Mouse (Mus musculus) forebrain, embryonic 16.5 days (tissue): Measurements from ENCODE around the gene Ldlrad2. TPM values are rescaled to one million over a fixed set of nuclear protein-coding genes. Genes with fewer than 3 reads are reported as not detected.
"Not testable (repeated sequence)": the region's sequence is repeated elsewhere in the genome, so short reads cannot be mapped to it uniquely, and the experiment has no call there.

ENCODE experiments used
- ATAC-seq: fragments of 200-750 bp; cut with Nextera tagmentation; 2 replicates; pipeline ENCODE4 v1.8.0; 2017; ENCODE audit warnings: mild to moderate bottlenecking, moderate library complexity
- H3K27ac ChIP-seq: fragments of 300-500 bp; sonication (generic); 2 replicates; pipeline ENCODE4 v1.5.1; 2014; ENCODE audit warnings: low read length, control low read depth
- H3K27me3 ChIP-seq: fragments of 300-500 bp; sonication (generic); replicated peaks from 2 replicates; pipeline ENCODE4 v1.6.1; 2014; ENCODE audit warnings: low read length; ENCODE audit not compliant: control insufficient read depth, insufficient read depth
- H3K36me3 ChIP-seq: fragments of 300-500 bp; sonication (generic); 2 replicates; pipeline ENCODE4 v1.6.1; 2014; ENCODE audit not compliant: control insufficient read depth, insufficient read depth
- H3K4me1 ChIP-seq: fragments of 300-500 bp; sonication (generic); replicated peaks from 2 replicates; pipeline ENCODE4 v1.6.1; 2014; ENCODE audit warnings: low read length; ENCODE audit not compliant: control insufficient read depth, insufficient read depth
- H3K4me2 ChIP-seq: fragments of 300-500 bp; sonication (generic); 2 replicates; pipeline ENCODE4 v1.6.1; 2014; ENCODE audit warnings: mild to moderate bottlenecking, low read length, control low read depth
- H3K4me3 ChIP-seq: fragments of 300-500 bp; sonication (generic); replicated peaks from 2 replicates; pipeline ENCODE4 v1.5.1; 2014; ENCODE audit warnings: mild to moderate bottlenecking, low read length, control low read depth
- H3K9ac ChIP-seq: fragments of 300-500 bp; sonication (generic); replicated peaks from 2 replicates; pipeline ENCODE4 v1.6.1; 2014; ENCODE audit warnings: low read depth, low read length, control low read depth
- H3K9me3 ChIP-seq: fragments of 300-500 bp; sonication (generic); 2 replicates; pipeline ENCODE4 v1.6.1; 2016; ENCODE audit warnings: low read length; ENCODE audit not compliant: control insufficient read depth
- WGBS: fragments of 180-500 bp; shearing (Covaris S2); extraction: QIAGEN DNeasy Blood & Tissue Kit; methylation state at CpG from one replicate; pipeline ENCODE4 v1.1.7; 2014; 5-methylcytosine and 5-hydroxymethylcytosine counted together
- polyA plus RNA-seq: library from polyadenylated mRNA; unstranded; fragments of >200 nt; fragmentation: Nextera tagmentation; extraction: Ambion mirVana; gene quantifications from 2 replicates; pipeline ENCODE4 v1.2.1, GENCODE M21; 2015

Ldlrad2 gene
- polyA plus RNA-seq, 1 experiment from 2014 or later = not detected

- Histone ChIP-seq H3K9ac (peak overlapping the region; percentile 88), H3K9me3 (no peaks in the 10 kb centered on the region), H3K27ac (peak overlapping the region; percentile 100), H3K4me2 (peak overlapping the region; percentile 96), H3K4me3 (peak overlapping the region; percentile 97), H3K4me1 (peaks cover 21% of the 10 kb centered on the region), H3K27me3 (no peaks in the 10 kb centered on the region), H3K36me3 (no peaks in the 10 kb centered on the region)
- WGBS = 4% methylated on average over 40 of the region's 40 CpGs
- ATAC-seq = no peak; the same call in 1 of the 2 replicates
Observed at GRCm38 (mm10) chr4:137594496-137595270, 20.3 kb upstream of the Ldlrad2 start.

- peak; percentile 95 for ATAC-seq
- peaks cover 17% of the 10 kb centered on the region for H3K4me1 ChIP-seq
- WGBS = under 1% methylated on average over 92 of the region's 92 CpGs
- H3K4me3 ChIP-seq = peak within 1 kb of the TSS; percentile 97
- peak within 1 kb of the TSS; percentile 100 for H3K27ac ChIP-seq
- H3K36me3 ChIP-seq = no peaks in the 10 kb centered on the region
- H3K27me3 ChIP-seq = no peaks in the 10 kb centered on the region
- no peaks in the 10 kb centered on the region for H3K9me3 ChIP-seq
- peak within 1 kb of the TSS; percentile 96 for H3K4me2 ChIP-seq
- peak within 1 kb of the TSS; percentile 88 for H3K9ac ChIP-seq
Observed at GRCm38 (mm10) chr4:137593601-137594495, 19.5 kb upstream of the Ldlrad2 start, which contains the start of gene Usp48. Gene Usp48, plus strand, starts transcription at chr4:137593755.

- Histone ChIP-seq H3K27ac (no peak overlapping the region), H3K9me3 (no peaks in the 10 kb centered on the region), H3K4me3 (no peak overlapping the region), H3K27me3 (no peaks in the 10 kb centered on the region), H3K36me3 (no peaks in the 10 kb centered on the region), H3K4me1 (peaks cover 13% of the 10 kb centered on the region), H3K4me2 (no peak overlapping the region), H3K9ac (no peak overlapping the region)
- WGBS = 80% methylated on average over 4 of the region's 4 CpGs
- ATAC-seq = no peak
Observed at GRCm38 (mm10) chr4:137590961-137591360, 16.6 kb upstream of the Ldlrad2 start.

GRCm38 (mm10) chr4:137589586-137589985 is 15.2 kb upstream of the Ldlrad2 start:
- Histone ChIP-seq H3K4me1 (no peaks in the 10 kb centered on the region), H3K9me3 (no peaks in the 10 kb centered on the region), H3K27ac (no peak overlapping the region), H3K9ac (no peak overlapping the region), H3K4me2 (no peak overlapping the region), H3K27me3 (no peaks in the 10 kb centered on the region), H3K36me3 (no peaks in the 10 kb centered on the region), H3K4me3 (no peak overlapping the region)
- 90% methylated on average over 3 of the region's 3 CpGs for WGBS
- ATAC-seq = no peak

GRCm38 (mm10) chr4:137589095-137589494 is 14.7 kb upstream of the Ldlrad2 start:
- H3K27me3 ChIP-seq, H3K27ac ChIP-seq, H3K4me2 ChIP-seq, H3K9ac ChIP-seq, ATAC-seq, H3K4me1 ChIP-seq, H3K36me3 ChIP-seq, H3K4me3 ChIP-seq, H3K9me3 ChIP-seq: not testable (repeated sequence)
- WGBS = 100% methylated on average over 1 of the region's 3 CpGs

GRCm38 (mm10) chr4:137581815-137582214 is 7.4 kb upstream of the Ldlrad2 start:
- H3K4me2 ChIP-seq = no peak overlapping the region
- no peak for ATAC-seq
- 0 out of 2 replicates have a peak, but pooled peaks cover 4% of the 10 kb centered on the region for H3K4me1 ChIP-seq
- H3K36me3 ChIP-seq = no peaks in the 10 kb centered on the region
- no peak overlapping the region for H3K27ac ChIP-seq
- H3K4me3 ChIP-seq = no peak overlapping the region
- H3K9me3 ChIP-seq = no peaks in the 10 kb centered on the region
- H3K9ac ChIP-seq = no peak overlapping the region
- WGBS = 27% methylated on average over 3 of the region's 3 CpGs
- H3K27me3 ChIP-seq = no peaks in the 10 kb centered on the region; the same call in 1 of the 2 replicates

- Histone ChIP-seq H3K36me3 (no peaks in the 10 kb centered on the region), H3K9me3 (no peaks in the 10 kb centered on the region), H3K9ac (no peak overlapping the region), H3K27me3 (no peaks in the 10 kb centered on the region; the same call in 1 of the 2 replicates), H3K4me3 (no peak overlapping the region), H3K4me2 (no peak overlapping the region), H3K4me1 (0 out of 2 replicates have a peak, but pooled peaks cover 4% of the 10 kb centered on the region), H3K27ac (no peak overlapping the region)
- no peak for ATAC-seq
- 63% methylated on average over 2 of the region's 2 CpGs for WGBS
Observed at GRCm38 (mm10) chr4:137580299-137580698, 5.9 kb upstream of the Ldlrad2 start.

- H3K4me2 ChIP-seq = no peak overlapping the region
- H3K27ac ChIP-seq = no peak overlapping the region
- 57% methylated on average over 4 of the region's 4 CpGs for WGBS
- H3K9me3 ChIP-seq = no peaks in the 10 kb centered on the region
- H3K27me3 ChIP-seq = no peaks in the 10 kb centered on the region; the same call in 1 of the 2 replicates
- no peaks in the 10 kb centered on the region for H3K36me3 ChIP-seq
- H3K4me3 ChIP-seq = no peak overlapping the region
- H3K4me1 ChIP-seq = 0 out of 2 replicates have a peak, but pooled peaks cover 4% of the 10 kb centered on the region
- ATAC-seq = no peak
- no peak overlapping the region for H3K9ac ChIP-seq
Observed at GRCm38 (mm10) chr4:137579789-137580188, 5.4 kb upstream of the Ldlrad2 start.
